Mouse (Mus musculus) ovary, postnatal 10 days (tissue): ENCODE measurements around the gene Patj.

Experiments used
- DNase-seq: peaks from one replicate; pipeline ENCODE4 v3.0.0; 2022; ENCODE audit warnings: low spot score

Patj gene

GRCm38 (mm10) chr4:98449564-98450263 is 54.1 kb downstream of the Patj start:
- no peak for DNase-seq

GRCm38 (mm10) chr4:98450308-98450707 is 54.7 kb downstream of the Patj start:
- DNase-seq: no peak

GRCm38 (mm10) chr4:98450829-98451228 is 55.2 kb downstream of the Patj start:
- DNase-seq: no peak

- DNase-seq: no peak
Observed at GRCm38 (mm10) chr4:98451259-98451658, 55.7 kb downstream of the Patj start.

GRCm38 (mm10) chr4:98452725-98453124 is 57.1 kb downstream of the Patj start:
- no peak for DNase-seq

GRCm38 (mm10) chr4:98453231-98453630 is 57.6 kb downstream of the Patj start:
- no peak for DNase-seq

- no peak for DNase-seq
Observed at GRCm38 (mm10) chr4:98455352-98455751, 59.8 kb downstream of the Patj start.

- DNase-seq: no peak
Observed at GRCm38 (mm10) chr4:98455910-98456309, 60.3 kb downstream of the Patj start.

- no peak for DNase-seq
Observed at GRCm38 (mm10) chr4:98461804-98462341, 66.3 kb downstream of the Patj start.

- DNase-seq: no peak
Observed at GRCm38 (mm10) chr4:98465476-98465875, 69.9 kb downstream of the Patj start.

GRCm38 (mm10) chr4:98465886-98466285 is 70.3 kb downstream of the Patj start:
- DNase-seq: no peak

GRCm38 (mm10) chr4:98471376-98471775 is 75.8 kb downstream of the Patj start:
- DNase-seq: no peak

GRCm38 (mm10) chr4:98473491-98473890 is 77.9 kb downstream of the Patj start:
- DNase-seq: no peak

GRCm38 (mm10) chr4:98478005-98478404 is 82.4 kb downstream of the Patj start:
- no peak for DNase-seq

- DNase-seq: no peak
Observed at GRCm38 (mm10) chr4:98486475-98486874, 90.9 kb downstream of the Patj start.

GRCm38 (mm10) chr4:98486901-98487300 is 91.3 kb downstream of the Patj start:
- DNase-seq: no peak

- no peak for DNase-seq
Observed at GRCm38 (mm10) chr4:98489386-98489785, 93.8 kb downstream of the Patj start.

GRCm38 (mm10) chr4:98498341-98498740 is 102.8 kb downstream of the Patj start:
- no peak for DNase-seq

- DNase-seq: no peak
Observed at GRCm38 (mm10) chr4:98500182-98500581, 104.6 kb downstream of the Patj start.

GRCm38 (mm10) chr4:98500875-98501274 is 105.3 kb downstream of the Patj start:
- no peak for DNase-seq

GRCm38 (mm10) chr4:98504743-98505142 is 109.2 kb downstream of the Patj start:
- no peak for DNase-seq

GRCm38 (mm10) chr4:98508471-98509271 is 113.1 kb downstream of the Patj start:
- no peak for DNase-seq

- DNase-seq: no peak
Observed at GRCm38 (mm10) chr4:98509939-98510338, 114.4 kb downstream of the Patj start.
